Comparison of ENCODE assay signal across 8 mouse cellular contexts in genomic region chr5:145190373-145190772, GRCm38 (mm10). TPM values are rescaled to one million over a fixed set of nuclear protein-coding genes. Genes with fewer than 3 reads are reported as not detected.
DNase-seq lines count a peak whose midpoint lies in the region; ATAC-seq and TF ChIP-seq lines count a peak whose summit lies in the region.

No protein-coding gene starts in this region.

- H3K27ac ChIP-seq in kidney, postnatal 0 days: peak overlapping the region; percentile 91; the same call in 1 of the 2 replicates
- H3K27ac ChIP-seq in cortical plate, adult 2 months (ENCODE audit: insufficient read depth, low read length): no peak overlapping the region
- no peak overlapping the region; the same call in 1 of the 2 replicates for H3K27ac ChIP-seq in midbrain, embryonic 16.5 days (ENCODE audit: low read length)

- H3K4me2 ChIP-seq in kidney, postnatal 0 days (ENCODE audit: low read length): peak overlapping the region; percentile 69
- peak overlapping the region; percentile 79 for H3K4me2 ChIP-seq in midbrain, embryonic 16.5 days (ENCODE audit: low read length)

- peak overlapping the region; percentile 57 for H3K4me3 ChIP-seq in kidney, postnatal 0 days (replicated peaks; ENCODE audit: low read depth, low read length)
- peak overlapping the region; percentile 94 for H3K4me3 ChIP-seq in cortical plate, adult 2 months (ENCODE audit: insufficient read depth, low read length)
- H3K4me3 ChIP-seq in midbrain, embryonic 16.5 days (ENCODE audit: low read depth, low read length): peak overlapping the region; percentile 79

- TF ChIP-seq POLR2A in cortical plate, adult 2 months (IDR thresholded peaks at IDR 0.05; ENCODE audit: extremely low read depth, insufficient read depth, low read length): no peak

- WGBS in kidney, postnatal 0 days: 33% methylated on average over 5 of the region's 5 CpGs
- WGBS in midbrain, embryonic 16.5 days: 57% methylated on average over 5 of the region's 5 CpGs

- no peak for TF ChIP-seq CTCF in kidney, postnatal 0 days (IDR thresholded peaks at IDR 0.05; ENCODE audit: low read depth)
- TF ChIP-seq CTCF in cortical plate, adult 2 months (IDR thresholded peaks at IDR 0.05; ENCODE audit: extremely low read depth, insufficient read depth, low read length): no peak

- no peak for ATAC-seq in kidney, postnatal 0 days (replicated peaks; ENCODE audit: low FRiP score, low read depth)
- ATAC-seq in midbrain, embryonic 16.5 days: no peak
- ATAC-seq in granulocyte monocyte progenitor cell, adult 5-6 weeks (replicated peaks; ENCODE audit: poor library complexity, severe bottlenecking): no peak

- peak overlapping the region; percentile 86 for H3K9ac ChIP-seq in kidney, postnatal 0 days (ENCODE audit: low read depth, low read length)
- peak overlapping the region; percentile 93 for H3K9ac ChIP-seq in midbrain, embryonic 16.5 days (ENCODE audit: low read depth, low read length)

- no peak for DNase-seq in kidney, postnatal 0 days (ENCODE audit: low spot score)
- no peak for DNase-seq in kidney, adult 8-10 months
- DNase-seq in induced T-regulatory cell, adult 2 months (ENCODE audit: low read depth): peak; percentile 32
- no peak for DNase-seq in right cerebral cortex, postnatal 10 days (ENCODE audit: low spot score in 2 of 2)
- no peak for DNase-seq in spleen, adult 18-20 months

- peaks cover 10% of the 10 kb centered on the region; the same call in 1 of the 2 replicates for H3K4me1 ChIP-seq in kidney, postnatal 0 days (replicated peaks; ENCODE audit: insufficient read depth, low read length)
- H3K4me1 ChIP-seq in cortical plate, adult 2 months (ENCODE audit: control insufficient read depth, insufficient read depth, low read length): peaks cover 4% of the 10 kb centered on the region
- peaks cover 15% of the 10 kb centered on the region for H3K4me1 ChIP-seq in midbrain, embryonic 16.5 days (ENCODE audit: control insufficient read depth, insufficient read depth, low read length)

- peaks cover 19% of the 10 kb centered on the region for H3K36me3 ChIP-seq in kidney, postnatal 0 days (ENCODE audit: insufficient read depth, low read length)
- peaks cover 26% of the 10 kb centered on the region for H3K36me3 ChIP-seq in midbrain, embryonic 16.5 days (ENCODE audit: control insufficient read depth, insufficient read depth, low read length)

- H3K9me3 ChIP-seq in kidney, postnatal 0 days (replicated peaks; ENCODE audit: low read length): no peaks in the 10 kb centered on the region
- no peaks in the 10 kb centered on the region for H3K9me3 ChIP-seq in midbrain, embryonic 16.5 days (replicated peaks; ENCODE audit: control insufficient read depth, low read length, poor library complexity, severe bottlenecking)

- no peaks in the 10 kb centered on the region for H3K27me3 ChIP-seq in kidney, postnatal 0 days (ENCODE audit: insufficient read depth, low read length)
- no peaks in the 10 kb centered on the region for H3K27me3 ChIP-seq in midbrain, embryonic 16.5 days (ENCODE audit: control insufficient read depth, insufficient read depth, low read depth, low read length)

RNA-seq across cellular contexts. Expression of gene Atp5j2, which starts 1.5 kb away (rescaled TPM):
- 678 and 711 TPM in 2 replicates for polyA plus RNA-seq in kidney, postnatal 0 days (2015; fragmentation: Nextera tagmentation; extraction: Ambion mirVana)
- polyA plus RNA-seq in cortical plate, adult 2 months (2012; rRNA removed): 380 and 392 TPM in 2 replicates
- polyA plus RNA-seq in midbrain, embryonic 16.5 days (2015; fragmentation: Nextera tagmentation; extraction: Ambion mirVana): 597 and 600 TPM in 2 replicates
- 372 and 531 TPM in 2 replicates for total RNA-seq in granulocyte monocyte progenitor cell, adult 5-6 weeks (2014; fragmentation: Nextera tagmentation)
- 127 and 170 TPM in 2 replicates for total RNA-seq in granulocyte monocyte progenitor cell, adult 5-6 weeks (2017)

RNA-seq across cellular contexts. Expression of gene Zkscan14, which starts 11.3 kb away (rescaled TPM):
- 10.1 and 11.5 TPM in 2 replicates for polyA plus RNA-seq in kidney, postnatal 0 days (2015; fragmentation: Nextera tagmentation; extraction: Ambion mirVana)
- polyA plus RNA-seq in cortical plate, adult 2 months (2012; rRNA removed): 8.5 and 9.8 TPM in 2 replicates
- 14.9 and 15.1 TPM in 2 replicates for polyA plus RNA-seq in midbrain, embryonic 16.5 days (2015; fragmentation: Nextera tagmentation; extraction: Ambion mirVana)
- 1.6 and 6.2 TPM in 2 replicates for total RNA-seq in granulocyte monocyte progenitor cell, adult 5-6 weeks (2014; fragmentation: Nextera tagmentation)
- total RNA-seq in granulocyte monocyte progenitor cell, adult 5-6 weeks (2017): 20.8 and 21.1 TPM in 2 replicates

RNA-seq across cellular contexts. Expression of gene Zkscan5, which starts 14.0 kb away (rescaled TPM):
- polyA plus RNA-seq in kidney, postnatal 0 days (2015; fragmentation: Nextera tagmentation; extraction: Ambion mirVana): 10.4 and 10.8 TPM in 2 replicates
- 9.3 and 10.0 TPM in 2 replicates for polyA plus RNA-seq in cortical plate, adult 2 months (2012; rRNA removed)
- 14.6 and 16.1 TPM in 2 replicates for polyA plus RNA-seq in midbrain, embryonic 16.5 days (2015; fragmentation: Nextera tagmentation; extraction: Ambion mirVana)
- total RNA-seq in granulocyte monocyte progenitor cell, adult 5-6 weeks (2014; fragmentation: Nextera tagmentation): 6.8 and 8.5 TPM in 2 replicates
- 7.9 and 10.1 TPM in 2 replicates for total RNA-seq in granulocyte monocyte progenitor cell, adult 5-6 weeks (2017)

RNA-seq across cellular contexts. Expression of gene Cpsf4, which starts 23.4 kb away (rescaled TPM):
- 35.5 and 38.5 TPM in 2 replicates for polyA plus RNA-seq in kidney, postnatal 0 days (2015; fragmentation: Nextera tagmentation; extraction: Ambion mirVana)
- polyA plus RNA-seq in cortical plate, adult 2 months (2012; rRNA removed): 39.1 and 43.0 TPM in 2 replicates
- polyA plus RNA-seq in midbrain, embryonic 16.5 days (2015; fragmentation: Nextera tagmentation; extraction: Ambion mirVana): 52.4 and 52.5 TPM in 2 replicates
- total RNA-seq in granulocyte monocyte progenitor cell, adult 5-6 weeks (2014; fragmentation: Nextera tagmentation): 42.2 and 45.3 TPM in 2 replicates
- 47.9 and 51.3 TPM in 2 replicates for total RNA-seq in granulocyte monocyte progenitor cell, adult 5-6 weeks (2017)

RNA-seq across cellular contexts. Expression of gene Ptcd1, which starts 23.5 kb away (rescaled TPM):
- polyA plus RNA-seq in kidney, postnatal 0 days (2015; fragmentation: Nextera tagmentation; extraction: Ambion mirVana): 14.7 and 15.2 TPM in 2 replicates
- 16.4 and 18.5 TPM in 2 replicates for polyA plus RNA-seq in cortical plate, adult 2 months (2012; rRNA removed)
- 23.3 and 25.0 TPM in 2 replicates for polyA plus RNA-seq in midbrain, embryonic 16.5 days (2015; fragmentation: Nextera tagmentation; extraction: Ambion mirVana)
- 9.3 and 10.5 TPM in 2 replicates for total RNA-seq in granulocyte monocyte progenitor cell, adult 5-6 weeks (2014; fragmentation: Nextera tagmentation)
- 12.8 and 14.7 TPM in 2 replicates for total RNA-seq in granulocyte monocyte progenitor cell, adult 5-6 weeks (2017)
